Mouse (Mus musculus): ENCODE results near the gene Olfr376. TPM values are rescaled to one million over a fixed set of nuclear protein-coding genes. Genes with fewer than 3 reads are reported as not detected.

Olfr376 gene
- polyA plus RNA-seq, 1 experiment from 2014 or later: not detected

- H3K4me2 ChIP-seq (ENCODE audit: low read depth, low read length): no peak within 1 kb of the TSS
Measured at GRCm38 (mm10) chr11:73399514-73399913, 28.5 kb downstream of the Olfr376 start, which contains the start of gene Olfr1. Gene Olfr1, minus strand, starts transcription at chr11:73399614.

More at GRCm38 (mm10) chr11:73399514-73399913, 28.5 kb downstream of the Olfr376 start, which contains the start of gene Olfr1:
- Histone ChIP-seq H3K27ac (ENCODE audit: low read length) (no peak within 1 kb of the TSS), H3K9ac (ENCODE audit: low read length) (no peak within 1 kb of the TSS), H3K9me3 (ENCODE audit: control insufficient read depth, low read length) (no peaks in the 10 kb centered on the region), H3K4me3 (ENCODE audit: low read length) (no peak within 1 kb of the TSS), H3K27me3 (ENCODE audit: control insufficient read depth, insufficient read depth, low read depth, low read length) (no peaks in the 10 kb centered on the region), H3K4me1 (replicated peaks; ENCODE audit: control insufficient read depth, insufficient read depth, low read length) (no peaks in the 10 kb centered on the region), H3K36me3 (ENCODE audit: control insufficient read depth, insufficient read depth, low read length) (no peaks in the 10 kb centered on the region)
- no peak for ATAC-seq (ENCODE audit: low read depth)

Other genes starting within 250 kb of the Olfr376 start
- 16.8 and 18.4 TPM in 2 replicates for gene Haspin, start 233.0 kb upstream of the Olfr376 start, polyA plus RNA-seq (2015; fragmentation: Nextera tagmentation; extraction: Ambion mirVana)
- 0.18 and 0.70 TPM in 2 replicates for gene P2rx5, start 210.8 kb upstream of the Olfr376 start, polyA plus RNA-seq (2015; fragmentation: Nextera tagmentation; extraction: Ambion mirVana)
- 117 and 121 TPM in 2 replicates for gene Emc6, start 194.2 kb upstream of the Olfr376 start, polyA plus RNA-seq (2015; fragmentation: Nextera tagmentation; extraction: Ambion mirVana)
- gene Tax1bp3, start 194.2 kb upstream of the Olfr376 start, polyA plus RNA-seq (2015; fragmentation: Nextera tagmentation; extraction: Ambion mirVana): 275 and 278 TPM in 2 replicates
- 14.9 and 16.4 TPM in 2 replicates for gene Ctns, start 172.2 kb upstream of the Olfr376 start, polyA plus RNA-seq (2015; fragmentation: Nextera tagmentation; extraction: Ambion mirVana)
- gene Shpk, start 171.8 kb upstream of the Olfr376 start, polyA plus RNA-seq (2015; fragmentation: Nextera tagmentation; extraction: Ambion mirVana): 1.6 and 2.3 TPM in 2 replicates
- 0.05 TPM in 1 of 2 replicates, not detected in the other for gene Trpv1, start 137.0 kb upstream of the Olfr376 start, polyA plus RNA-seq (2015; fragmentation: Nextera tagmentation; extraction: Ambion mirVana)
- gene Trpv3, start 103.9 kb upstream of the Olfr376 start, polyA plus RNA-seq (2015; fragmentation: Nextera tagmentation; extraction: Ambion mirVana): 0.13 and 0.14 TPM in 2 replicates
- gene Aspa, start 41.6 kb upstream of the Olfr376 start, polyA plus RNA-seq (2015; fragmentation: Nextera tagmentation; extraction: Ambion mirVana): 1.4 and 1.8 TPM in 2 replicates
- gene Gm49340, start 41.5 kb upstream of the Olfr376 start, polyA plus RNA-seq (2015; fragmentation: Nextera tagmentation; extraction: Ambion mirVana): not detected in 2 replicates
- gene Spata22, start 41.5 kb upstream of the Olfr376 start, polyA plus RNA-seq (2015; fragmentation: Nextera tagmentation; extraction: Ambion mirVana): 0.21 TPM in 1 of 2 replicates, not detected in the other
- gene Olfr20, start 20.5 kb upstream of the Olfr376 start, polyA plus RNA-seq (2015; fragmentation: Nextera tagmentation; extraction: Ambion mirVana): not detected in 2 replicates
- not detected in 2 replicates for gene Olfr1, start 28.4 kb downstream of the Olfr376 start, polyA plus RNA-seq (2015; fragmentation: Nextera tagmentation; extraction: Ambion mirVana)
- not detected in 2 replicates for gene Olfr378, start 57.2 kb downstream of the Olfr376 start, polyA plus RNA-seq (2015; fragmentation: Nextera tagmentation; extraction: Ambion mirVana)
- gene Olfr380, start 86.3 kb downstream of the Olfr376 start, polyA plus RNA-seq (2015; fragmentation: Nextera tagmentation; extraction: Ambion mirVana): not detected in 2 replicates
- gene Olfr381, start 120.4 kb downstream of the Olfr376 start, polyA plus RNA-seq (2015; fragmentation: Nextera tagmentation; extraction: Ambion mirVana): not detected in 2 replicates
- gene Olfr382, start 146.0 kb downstream of the Olfr376 start, polyA plus RNA-seq (2015; fragmentation: Nextera tagmentation; extraction: Ambion mirVana): not detected in 2 replicates
- not detected in 2 replicates for gene Olfr385, start 221.8 kb downstream of the Olfr376 start, polyA plus RNA-seq (2015; fragmentation: Nextera tagmentation; extraction: Ambion mirVana)
- gene Olfr384, start 227.3 kb downstream of the Olfr376 start, polyA plus RNA-seq (2015; fragmentation: Nextera tagmentation; extraction: Ambion mirVana): not detected in 2 replicates

Measured in lung, embryonic 16.5 days (tissue).